Mouse (Mus musculus) gastrocnemius, adult 2 months (tissue): Measurements from ENCODE around the gene Uncx. TPM values are rescaled to one million over a fixed set of nuclear protein-coding genes. Genes with fewer than 3 reads are reported as not detected.
A peak's percentile ranks its signal among the peaks of the same experiment; 100 is the strongest.

Experiments used
- DNase-seq: peaks from one replicate; pipeline ENCODE4 v3.0.0; 2022
- H3K27ac ChIP-seq: fragments of 200-600 bp; 2 replicates; pipeline ENCODE4 v1.8.1; 2022; ENCODE audit warnings: mild to moderate bottlenecking
- H3K4me3 ChIP-seq: fragments of 200-600 bp; 2 replicates; pipeline ENCODE4 v1.8.1; 2022; ENCODE audit warnings: mild to moderate bottlenecking, moderate library complexity
- CTCF ChIP-seq: fragments of 200-600 bp; IDR thresholded peaks from 2 replicates; pipeline ENCODE4 v1.8.1; 2022; ENCODE audit warnings: antibody characterized with exemption, mild to moderate bottlenecking, moderate library complexity
- intact Hi-C: fragments of 180-260 bp; cut with DNase I; formaldehyde crosslinking; loops from one replicate; pipeline ENCODE4 v1.15.1; 2025
- total RNA-seq, 2 experiments: library from RNA; stranded (reverse); gene quantifications; 2 replicates each; pipeline ENCODE4 v1.2.3; 2021

Uncx gene
- total RNA-seq, 2 experiments from 2014 or later = not detected

GRCm38 (mm10) chr5:139545673-139546335 lies 2.5 kb downstream of the Uncx start:
- DNase-seq = no peak
- TF ChIP-seq CTCF = no peak
- intact Hi-C loops = no loop called here
- Histone ChIP-seq H3K4me3 (no peak overlapping the region), H3K27ac (no peak overlapping the region)

GRCm38 (mm10) chr5:139546336-139546770 lies 3.1 kb downstream of the Uncx start:
- TF ChIP-seq CTCF = no peak
- DNase-seq = no peak
- intact Hi-C loops = no loop called here
- H3K27ac ChIP-seq = no peak overlapping the region
- H3K4me3 ChIP-seq = no peak overlapping the region

- DNase-seq = no peak
- no peak overlapping the region for H3K4me3 ChIP-seq
- intact Hi-C loops = no loop called here
Measured at GRCm38 (mm10) chr5:139546771-139547420, 3.6 kb downstream of the Uncx start.

GRCm38 (mm10) chr5:139547421-139547931 lies 4.2 kb downstream of the Uncx start:
- Histone ChIP-seq H3K4me3 (no peak overlapping the region), H3K27ac (no peak overlapping the region)
- TF ChIP-seq CTCF = no peak
- no peak for DNase-seq
- intact Hi-C loops = no loop called here

More at GRCm38 (mm10) chr5:139546771-139547420, 3.6 kb downstream of the Uncx start:
- no peak overlapping the region for H3K27ac ChIP-seq
- TF ChIP-seq CTCF = no peak

GRCm38 (mm10) chr5:139553446-139554273 lies 10.4 kb downstream of the Uncx start:
- no peak overlapping the region for H3K4me3 ChIP-seq
- TF ChIP-seq CTCF = no peak
- H3K27ac ChIP-seq = no peak overlapping the region
- intact Hi-C loops = no loop called here
- no peak for DNase-seq

- TF ChIP-seq CTCF = no peak
- H3K27ac ChIP-seq = no peak overlapping the region
- DNase-seq = no peak
- H3K4me3 ChIP-seq = no peak overlapping the region
- intact Hi-C loops = no loop called here
Measured at GRCm38 (mm10) chr5:139554478-139555335, 11.4 kb downstream of the Uncx start.

GRCm38 (mm10) chr5:139555476-139556115 lies 12.3 kb downstream of the Uncx start:
- intact Hi-C loops = no loop called here
- TF ChIP-seq CTCF = no peak

GRCm38 (mm10) chr5:139556116-139556678 lies 12.9 kb downstream of the Uncx start:
- no peak for TF ChIP-seq CTCF

More at GRCm38 (mm10) chr5:139555476-139556115, 12.3 kb downstream of the Uncx start:
- Histone ChIP-seq H3K27ac (no peak overlapping the region), H3K4me3 (no peak overlapping the region)
- DNase-seq = no peak

GRCm38 (mm10) chr5:139557079-139557478 lies 13.8 kb downstream of the Uncx start:
- intact Hi-C loops = no loop called here
- no peak overlapping the region for H3K4me3 ChIP-seq
- H3K27ac ChIP-seq = no peak overlapping the region
- TF ChIP-seq CTCF = no peak
- DNase-seq = no peak

More at GRCm38 (mm10) chr5:139556116-139556678, 12.9 kb downstream of the Uncx start:
- H3K27ac ChIP-seq = no peak overlapping the region
- H3K4me3 ChIP-seq = no peak overlapping the region
- intact Hi-C loops = no loop called here
- no peak for DNase-seq

GRCm38 (mm10) chr5:139557531-139558467 lies 14.5 kb downstream of the Uncx start:
- DNase-seq = no peak
- Histone ChIP-seq H3K27ac (no peak overlapping the region), H3K4me3 (peak overlapping the region; percentile 33; the same call in 1 of the 2 replicates)
- intact Hi-C loops = no loop called here
- TF ChIP-seq CTCF = no peak
